Mouse (Mus musculus) heart, postnatal 14 days (tissue): Measurements from ENCODE around the gene Malsu1. TPM values are rescaled to one million over a fixed set of nuclear protein-coding genes. Genes with fewer than 3 reads are reported as not detected.

ENCODE experiments used
- DNase-seq, 2 experiments: peaks; one replicate each; pipeline ENCODE4 v3.0.0; 2021 to 2022
- intact Hi-C: fragments of 180-260 bp; cut with DNase I; formaldehyde crosslinking; loops from one replicate; pipeline ENCODE4 v1.15.1; 2025
- total RNA-seq, 2 experiments: library from RNA; stranded (reverse); gene quantifications; 2 replicates each; pipeline ENCODE4 v1.2.3; 2021

Malsu1 gene
- total RNA-seq, 2 experiments from 2014 or later: 36.7 to 40.0 TPM

DNA sequence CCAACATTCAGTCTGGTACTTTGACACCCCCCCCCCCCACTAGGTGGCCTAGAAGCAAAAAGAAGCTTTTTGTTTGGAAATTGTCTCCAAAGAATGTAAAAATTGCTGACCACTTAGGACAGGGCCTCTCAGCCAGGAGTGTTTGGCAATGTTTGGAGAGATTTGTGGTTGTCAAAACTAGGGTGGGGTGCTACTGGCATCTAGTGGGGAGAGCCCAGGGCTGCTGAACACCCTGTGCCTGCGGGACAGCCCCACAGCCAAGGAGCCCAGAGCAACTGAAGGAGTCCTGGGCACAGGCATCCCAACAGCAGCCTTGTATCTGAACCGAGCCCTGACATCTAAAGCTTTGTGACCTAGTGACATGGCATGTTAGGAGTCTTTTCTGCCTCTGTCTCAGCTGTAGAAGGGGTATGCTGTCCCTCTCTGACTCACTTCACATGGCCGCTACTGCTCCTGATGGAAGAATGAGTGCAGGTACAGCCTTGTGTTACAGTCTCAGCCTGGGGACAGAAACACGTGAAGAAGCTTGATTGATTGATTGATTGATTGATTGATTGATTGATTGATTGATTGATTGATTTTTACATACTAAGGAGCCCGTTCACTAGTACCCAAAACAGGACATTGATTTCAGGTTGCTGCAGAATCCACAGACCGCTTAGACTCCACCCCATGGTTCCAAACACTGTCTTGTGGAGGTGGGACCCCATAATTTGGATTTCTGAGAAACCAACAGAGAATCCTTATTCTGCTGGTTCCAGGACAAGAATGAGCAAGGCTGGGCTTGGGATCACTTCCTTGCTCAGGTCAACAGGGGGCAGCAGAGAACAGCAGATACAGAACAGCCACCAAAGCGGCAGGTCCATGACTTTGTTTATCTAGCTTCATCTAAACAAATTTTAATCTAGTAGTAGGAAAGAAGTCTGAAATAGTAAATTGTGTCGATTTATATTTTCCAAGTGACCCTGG, 16.3 kb upstream of the Malsu1 start:
- intact Hi-C loops: loop anchor here (2.0 to 5.0 kb wide), 4 partner anchors 85 to 340 kb away; partner anchors contain the start of gene Stk31
- DNase-seq: peak; percentile 75 to 82

GRCm38 (mm10) chr6:49068361-49068760, 5.2 kb upstream of the Malsu1 start:
- no peak for DNase-seq
- intact Hi-C loops: no loop called here

- intact Hi-C loops: loop anchor here (5.0 kb wide), 1 partner anchor 138 kb away; the partner anchor contains the start of gene Igf2bp3
- no peak for DNase-seq
Measured at GRCm38 (mm10) chr6:49074117-49074490, 509 bp downstream of the Malsu1 start.

- no peak for DNase-seq
- intact Hi-C loops: no loop called here
Measured at GRCm38 (mm10) chr6:49077894-49078293, 4.3 kb downstream of the Malsu1 start.

DNA sequence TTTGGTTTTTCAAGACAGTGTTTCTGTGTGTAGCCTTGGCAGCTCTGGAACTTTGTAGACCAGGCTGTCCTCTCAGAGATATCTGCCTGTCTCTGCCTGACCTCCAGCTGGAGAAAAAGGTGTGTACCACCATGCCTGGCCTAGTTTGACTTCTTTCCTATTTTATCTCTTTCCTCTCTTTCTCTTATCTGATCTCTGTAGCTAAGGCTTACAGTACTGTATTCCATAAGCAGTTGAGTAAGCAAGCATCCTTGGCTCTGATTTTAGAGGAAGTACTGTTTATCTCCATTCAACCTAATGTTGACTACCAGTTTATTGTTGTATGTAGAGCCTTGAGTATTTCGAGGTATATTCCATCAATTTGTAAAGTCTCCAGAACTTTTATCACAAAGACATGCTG, 5.7 kb downstream of the Malsu1 start:
- intact Hi-C loops: no loop called here
- DNase-seq: no peak

GRCm38 (mm10) chr6:49083008-49083407, 9.4 kb downstream of the Malsu1 start:
- intact Hi-C loops: no loop called here
- DNase-seq: no peak

DNA sequence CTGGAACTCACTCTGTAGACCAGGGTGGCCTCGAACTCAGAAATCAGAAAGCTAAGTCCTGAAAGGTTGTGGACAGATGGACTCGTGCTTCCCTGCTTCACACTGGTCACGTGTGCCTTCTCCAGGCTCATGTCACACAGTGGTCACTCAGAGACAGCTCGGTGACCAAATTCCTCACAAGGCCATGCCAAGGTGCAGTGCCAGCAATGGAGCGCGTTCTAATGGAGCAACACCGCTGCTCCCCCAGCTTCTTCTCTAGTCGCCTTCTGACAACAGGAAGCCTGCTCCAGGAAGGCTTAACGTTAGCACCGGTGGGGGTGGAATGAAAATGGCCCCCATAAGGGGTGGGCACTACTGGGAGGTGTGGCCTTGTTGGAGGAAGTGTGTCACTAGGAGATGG, 21.4 kb downstream of the Malsu1 start:
- DNase-seq: no peak
- intact Hi-C loops: no loop called here

DNA sequence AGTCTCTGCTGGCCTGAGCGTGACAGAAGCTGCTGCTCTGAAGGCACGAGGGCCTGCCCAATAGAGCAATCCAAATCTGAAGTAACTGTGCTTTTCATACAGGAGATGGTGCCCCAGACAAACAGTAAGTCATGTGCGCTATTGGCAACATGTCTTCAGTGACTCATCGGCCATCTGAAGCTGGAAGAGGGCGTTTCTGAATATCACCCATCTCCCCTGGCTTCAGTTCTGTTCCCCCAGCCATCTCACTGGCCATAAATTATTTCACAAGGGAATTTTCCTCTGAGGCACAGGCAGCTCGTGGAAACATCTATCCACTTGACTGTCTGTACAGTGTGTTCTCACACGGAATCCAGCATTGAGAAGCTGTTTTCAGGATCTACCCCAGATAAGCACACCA, 22.8 kb downstream of the Malsu1 start:
- intact Hi-C loops: no loop called here

DNA sequence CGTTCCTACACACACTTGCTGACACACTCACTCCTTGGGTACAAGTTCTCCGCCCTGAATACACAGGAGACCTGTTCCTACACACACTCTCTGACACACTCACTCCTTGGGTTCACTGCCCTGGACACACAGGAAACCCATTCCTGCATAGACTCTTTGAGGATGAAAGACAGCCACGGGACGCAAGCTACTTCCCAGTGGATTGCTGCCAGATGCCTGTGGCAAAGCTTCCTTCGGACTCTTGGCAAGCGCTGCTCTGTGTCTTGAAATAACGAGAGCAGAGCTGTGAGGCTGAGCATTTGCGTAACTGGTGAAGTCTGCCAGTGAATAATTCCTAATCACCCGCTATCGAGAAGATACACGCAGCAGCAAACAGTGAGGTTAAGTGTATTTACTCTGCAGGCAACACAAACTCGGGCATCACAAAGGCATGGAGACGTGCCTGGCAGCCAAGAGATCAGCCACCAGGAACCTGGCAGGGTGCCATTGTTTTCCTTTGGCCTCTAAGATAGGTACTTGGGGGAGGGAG, 23.4 kb downstream of the Malsu1 start:
- intact Hi-C loops: no loop called here
- peak; percentile 77 to 81 for DNase-seq

More for the DNA sequence above, 22.8 kb downstream of the Malsu1 start:
- peak; percentile 52 to 57 for DNase-seq

GRCm38 (mm10) chr6:49097596-49098110, 24.1 kb downstream of the Malsu1 start:
- DNase-seq: peak; percentile 13 to 25
- intact Hi-C loops: no loop called here

- intact Hi-C loops: no loop called here
- no peak for DNase-seq
Measured at GRCm38 (mm10) chr6:49099086-49099485, 25.5 kb downstream of the Malsu1 start.

DNA sequence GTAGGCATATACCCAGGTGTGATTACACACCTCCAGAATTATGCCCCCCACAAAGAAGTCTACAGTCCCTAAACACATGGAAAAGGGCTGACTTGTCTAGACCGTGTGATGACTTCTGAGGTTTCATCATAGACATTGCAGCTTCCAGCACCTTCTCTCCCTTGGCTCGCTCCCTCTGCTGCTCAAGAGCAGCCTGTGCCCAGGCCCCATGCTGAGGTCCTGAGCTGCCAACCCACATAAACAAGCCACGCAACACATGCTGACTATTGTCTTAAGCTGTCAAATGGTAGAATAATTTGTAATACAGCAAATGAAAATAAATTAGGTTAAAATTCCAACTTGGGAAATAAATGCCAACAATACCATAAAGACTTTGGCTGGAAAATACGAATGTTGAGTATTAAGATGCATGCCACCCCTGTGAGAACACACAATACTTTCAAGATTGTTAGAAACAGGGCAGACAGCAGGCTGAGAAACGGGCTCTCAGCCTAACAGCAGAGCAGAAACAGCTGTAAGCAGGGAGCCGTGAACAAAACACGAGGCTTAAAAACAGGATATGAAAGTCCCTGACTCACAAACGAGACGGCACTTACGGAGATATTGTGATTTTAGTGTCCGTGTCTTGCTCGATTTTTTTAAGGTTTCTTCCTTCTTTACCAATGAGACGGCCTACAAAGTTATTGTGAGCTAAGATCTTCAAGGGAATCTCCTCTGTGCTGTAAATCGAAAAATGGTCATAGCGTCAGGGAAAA, 33.3 kb downstream of the Malsu1 start:
- intact Hi-C loops: no loop called here
- DNase-seq: no peak

GRCm38 (mm10) chr6:49109196-49109595, 35.6 kb downstream of the Malsu1 start:
- intact Hi-C loops: no loop called here

DNA sequence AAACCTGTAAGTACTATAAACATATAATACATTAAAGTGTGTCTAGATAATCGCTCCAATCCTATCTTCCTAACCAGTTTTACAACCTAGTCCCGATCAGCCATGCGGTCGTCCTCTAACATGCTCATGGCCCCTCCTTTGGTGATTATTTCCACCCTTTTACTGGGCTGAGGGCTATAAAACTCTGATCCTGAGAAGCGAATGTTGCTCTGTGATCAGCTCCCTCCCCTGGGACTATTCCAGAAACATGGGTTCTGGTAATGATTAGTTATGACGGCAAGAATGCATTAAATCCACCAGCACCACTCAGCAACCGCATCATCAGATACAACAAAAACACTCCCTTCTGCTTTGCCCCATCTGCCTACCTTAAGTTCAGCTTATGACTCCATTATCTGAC, 40.3 kb downstream of the Malsu1 start:
- no peak for DNase-seq
- intact Hi-C loops: no loop called here

More at GRCm38 (mm10) chr6:49109196-49109595, 35.6 kb downstream of the Malsu1 start:
- DNase-seq: no peak

- intact Hi-C loops: no loop called here
- DNase-seq: no peak
Measured at GRCm38 (mm10) chr6:49114457-49114856, 40.9 kb downstream of the Malsu1 start.

DNA sequence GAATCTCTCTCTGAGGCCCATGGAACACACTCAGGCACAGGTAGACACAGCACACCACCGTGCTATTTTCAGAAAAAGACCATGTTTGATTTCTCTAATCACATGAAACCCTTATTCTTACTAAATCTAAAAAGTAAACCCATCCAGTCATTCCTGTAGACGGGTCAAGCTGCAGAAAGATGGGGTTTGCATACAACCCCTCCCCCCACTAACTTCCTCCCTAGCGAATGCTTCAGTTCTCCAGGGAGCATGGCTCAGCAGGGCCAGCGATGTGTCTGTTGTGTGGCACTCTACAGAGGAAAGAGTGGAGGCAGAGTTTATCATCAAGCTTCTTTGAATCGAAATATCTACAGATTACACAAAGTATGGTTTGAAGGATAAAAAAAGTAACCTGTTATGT, 42.0 kb downstream of the Malsu1 start:
- intact Hi-C loops: no loop called here
- DNase-seq: no peak

- no peak for DNase-seq
- intact Hi-C loops: no loop called here
Measured at GRCm38 (mm10) chr6:49116241-49116640, 42.6 kb downstream of the Malsu1 start.

GRCm38 (mm10) chr6:49118446-49118845, 44.9 kb downstream of the Malsu1 start:
- intact Hi-C loops: no loop called here
- DNase-seq: no peak

GRCm38 (mm10) chr6:49119462-49120135, 46.0 kb downstream of the Malsu1 start:
- intact Hi-C loops: no loop called here
- DNase-seq: peak; percentile 22 to 37

DNA sequence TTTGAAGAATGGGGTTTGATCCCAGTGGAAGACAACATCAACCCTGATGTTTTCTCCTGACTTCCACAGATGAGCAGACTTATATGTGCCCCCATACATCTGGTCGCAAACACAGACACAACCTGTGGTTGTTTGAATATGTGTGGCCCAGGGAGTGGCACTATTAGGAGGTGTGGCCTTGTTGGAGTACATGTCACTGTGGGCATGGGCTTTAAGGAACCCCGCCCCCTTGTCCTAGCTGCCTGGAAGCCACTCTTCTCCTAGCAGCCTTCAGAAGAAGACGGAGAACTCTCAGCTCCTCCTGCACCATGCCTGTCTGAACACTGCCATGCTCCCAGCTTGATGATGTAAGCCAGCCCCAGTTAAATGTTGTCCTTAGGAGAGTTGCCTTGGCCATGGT, 46.8 kb downstream of the Malsu1 start:
- intact Hi-C loops: no loop called here

More for the DNA sequence above, 46.8 kb downstream of the Malsu1 start:
- DNase-seq: no peak
